Mouse (Mus musculus) cerebellum, adult 2 months (tissue): ENCODE measurements around the gene Olfr1186. TPM values are rescaled to one million over a fixed set of nuclear protein-coding genes. Genes with fewer than 3 reads are reported as not detected.
"Not testable (repeated sequence)": the region's sequence is repeated elsewhere in the genome, so short reads cannot be mapped to it uniquely, and the experiment has no call there.

ENCODE experiments used
- DNase-seq, 2 experiments: peaks; one replicate each; pipeline ENCODE4 v3.0.0; 2021
- H3K27ac ChIP-seq: fragments of 200-500 bp; 2 replicates; pipeline ENCODE4 v1.5.1; 2012; ENCODE audit warnings: low read length, control low read depth, inconsistent platforms; ENCODE audit not compliant: insufficient read depth
- H3K27me3 ChIP-seq: fragments of 200-500 bp; 2 replicates; pipeline ENCODE4 v1.6.1; 2012; ENCODE audit warnings: inconsistent platforms, mild to moderate bottlenecking, low read length, moderate library complexity; ENCODE audit not compliant: control insufficient read depth, insufficient read depth
- H3K4me1 ChIP-seq: fragments of 200-500 bp; 2 replicates; pipeline ENCODE4 v1.6.1; 2011; ENCODE audit warnings: low read length; ENCODE audit not compliant: control insufficient read depth, insufficient read depth
- H3K4me3 ChIP-seq: fragments of 200-500 bp; replicated peaks from 2 replicates; pipeline ENCODE3; 2011; ENCODE audit warnings: mild to moderate bottlenecking, low read depth, low read length, control low read depth; ENCODE audit not compliant: insufficient read depth
- CTCF ChIP-seq: fragments of 200-500 bp; IDR thresholded peaks from 2 replicates; pipeline ENCODE4 v1.5.1; 2011; ENCODE audit warnings: low read depth, mild to moderate bottlenecking, control low read depth, low read length, moderate library complexity, borderline replicate concordance; ENCODE audit not compliant: insufficient read depth
- POLR2A ChIP-seq: fragments of 200-500 bp; IDR thresholded peaks from 2 replicates; pipeline ENCODE4 v1.6.1; 2011; ENCODE audit warnings: low read length, control low read depth, borderline replicate concordance; ENCODE audit not compliant: insufficient read depth
- whole genome bisulfite sequencing: fragments of 180-500 bp; shearing (Covaris S2); methylation state at CpG from one replicate; pipeline ENCODE4 v1.1.7; 2018; 5-methylcytosine and 5-hydroxymethylcytosine counted together
- polyA plus RNA-seq: library from polyadenylated mRNA; depleted of rRNA; stranded (reverse); fragments of >200 nt; gene quantifications from 2 replicates; pipeline ENCODE4 v1.2.3, GENCODE M21; 2012; rRNA removed

Olfr1186 gene
- polyA plus RNA-seq, result not detected in 2 replicates

DNA sequence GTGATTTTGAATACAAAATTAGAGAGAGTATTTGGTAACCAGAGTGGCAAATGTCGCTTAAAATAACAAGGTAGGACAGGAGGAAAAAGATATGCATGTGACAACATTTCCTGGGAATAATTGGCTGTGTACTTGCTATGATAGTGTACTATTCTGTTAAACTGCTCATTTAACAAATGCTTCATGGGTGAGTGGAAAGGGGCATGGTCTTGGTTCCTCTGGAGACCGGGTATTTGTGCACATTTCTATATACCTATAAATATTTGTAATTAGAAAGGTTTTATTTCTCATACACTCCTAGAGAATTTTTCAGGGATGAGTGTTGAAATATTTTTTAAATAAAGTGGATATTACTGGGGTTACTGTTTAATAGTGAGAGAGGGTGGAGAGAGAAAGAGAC lies at the start of gene Olfr1186:
TSS of gene Olfr1186 (plus strand) at position 301 of the 400 bp plus-strand sequence.
- 74% methylated on average over 2 of the region's 2 CpGs for WGBS
- no peaks in the 10 kb centered on the region for H3K27me3 ChIP-seq
- no peak for TF ChIP-seq CTCF
- no peak for TF ChIP-seq POLR2A
- H3K4me1 ChIP-seq, result no peaks in the 10 kb centered on the region
- H3K4me3 ChIP-seq, result no peak within 1 kb of the TSS
- H3K27ac ChIP-seq, result no peak within 1 kb of the TSS
- DNase-seq, result no peak

- Histone ChIP-seq H3K27me3 (no peaks in the 10 kb centered on the region), H3K4me1 (no peaks in the 10 kb centered on the region), H3K27ac (no peak within 1 kb of the TSS), H3K4me3 (no peak within 1 kb of the TSS)
- WGBS, result 84% methylated on average over 2 of the region's 2 CpGs
- no peak for TF ChIP-seq POLR2A
- no peak for TF ChIP-seq CTCF
- no peak for DNase-seq
Observed at GRCm38 (mm10) chr2:88483298-88483697, 35.1 kb upstream of the Olfr1186 start, which contains the start of gene Olfr1184. Gene Olfr1184 (plus strand): TSS chr2:88483598.

DNA sequence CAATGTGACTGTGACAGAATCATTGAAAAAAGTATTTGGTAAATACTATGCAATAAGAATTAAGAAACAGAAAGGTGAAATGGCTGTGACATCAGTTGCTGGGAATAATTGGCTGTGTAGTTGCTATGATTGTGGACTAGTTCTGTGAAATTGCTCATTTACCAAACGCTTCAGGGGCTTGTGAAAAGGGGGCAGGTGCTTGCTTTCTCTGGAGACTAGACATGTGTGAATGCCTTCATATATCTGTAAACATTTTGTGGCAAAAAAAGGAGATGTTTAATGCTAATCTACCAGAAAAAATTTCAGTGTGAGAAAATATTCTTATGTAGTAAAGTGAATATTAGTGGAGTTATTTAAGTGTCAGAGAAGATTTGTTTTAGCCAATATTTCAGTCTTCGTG lies 25.3 kb upstream of the Olfr1186 start, which contains the start of gene Olfr1185-ps1:
TSS of gene Olfr1185-ps1 (plus strand) at position 301 of the 400 bp plus-strand sequence.
- H3K4me1 ChIP-seq, result no peaks in the 10 kb centered on the region
- H3K4me3 ChIP-seq, result no peak within 1 kb of the TSS
- TF ChIP-seq CTCF (no peak), POLR2A (no peak)
- no peak within 1 kb of the TSS for H3K27ac ChIP-seq
- no peaks in the 10 kb centered on the region for H3K27me3 ChIP-seq
- WGBS, result 64% methylated on average over 2 of the region's 2 CpGs
- no peak for DNase-seq

DNA sequence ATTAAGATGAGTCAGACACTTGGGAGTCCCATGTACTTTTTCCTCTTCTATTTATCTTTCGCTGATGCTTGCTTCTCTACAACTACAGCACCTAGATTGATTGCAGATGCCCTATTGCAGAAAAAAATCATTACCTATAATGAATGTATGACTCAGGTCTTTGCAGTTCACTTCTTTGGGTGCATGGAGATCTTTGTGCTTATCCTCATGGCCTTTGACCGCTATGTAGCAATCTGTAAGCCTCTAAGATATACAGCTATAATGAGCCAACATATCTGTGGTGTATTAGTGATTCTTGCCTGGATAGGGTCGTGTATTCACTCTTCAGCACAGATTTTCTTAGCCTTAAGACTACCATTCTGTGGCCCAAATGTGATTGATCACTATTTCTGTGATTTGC lies 7.4 kb downstream of the Olfr1186 start:
- TF ChIP-seq POLR2A (no peak), CTCF (no peak)
- Histone ChIP-seq H3K4me1 (no peaks in the 10 kb centered on the region), H3K27me3 (no peaks in the 10 kb centered on the region), H3K4me3 (no peak overlapping the region), H3K27ac (no peak overlapping the region)
- DNase-seq, result no peak
- WGBS, result 65% methylated on average over 3 of the region's 3 CpGs

DNA sequence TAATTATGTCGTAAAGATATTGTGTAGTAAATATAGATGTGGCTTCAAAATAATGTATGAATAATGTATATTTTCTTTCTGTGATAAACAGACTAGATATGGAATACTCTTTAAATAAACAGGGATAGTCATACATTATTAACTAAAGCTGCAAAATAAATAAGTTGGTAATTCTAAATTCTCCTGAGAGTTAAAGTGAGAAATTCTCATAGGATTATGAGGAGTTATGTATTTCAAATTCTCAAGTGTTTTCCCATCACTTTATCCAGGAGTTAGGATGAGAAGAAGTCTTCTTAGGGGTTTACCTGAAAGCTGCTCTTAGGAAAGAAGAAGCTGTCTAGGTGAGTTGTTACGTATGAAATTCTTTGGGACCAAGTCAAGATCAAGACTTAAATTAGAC lies 38.3 kb downstream of the Olfr1186 start, which contains the start of gene Olfr1188:
TSS of gene Olfr1188 (plus strand) at position 301 of the 400 bp plus-strand sequence.
- no peaks in the 10 kb centered on the region for H3K4me1 ChIP-seq
- 84% methylated on average over 2 of the region's 2 CpGs for WGBS
- DNase-seq, result no peak
- no peak within 1 kb of the TSS for H3K4me3 ChIP-seq
- TF ChIP-seq CTCF (no peak), POLR2A (no peak)
- no peaks in the 10 kb centered on the region for H3K27me3 ChIP-seq
- no peak within 1 kb of the TSS for H3K27ac ChIP-seq

GRCm38 (mm10) chr2:88572696-88573095 lies 54.3 kb downstream of the Olfr1186 start:
- H3K4me3 ChIP-seq, H3K27me3 ChIP-seq, H3K4me1 ChIP-seq, H3K27ac ChIP-seq, DNase-seq: not testable (repeated sequence)
- WGBS, result 90% methylated on average over 12 of the region's 12 CpGs

Other genes starting within 250 kb of the Olfr1186 start
- gene Olfr1173, start 238.7 kb upstream of the Olfr1186 start, polyA plus RNA-seq, result not detected in 2 replicates
- not detected in 2 replicates for gene Olfr1174-ps, start 203.4 kb upstream of the Olfr1186 start, polyA plus RNA-seq
- gene Olfr1175-ps, start 191.3 kb upstream of the Olfr1186 start, polyA plus RNA-seq, result not detected in 2 replicates
- gene Olfr1176, start 181.8 kb upstream of the Olfr1186 start, polyA plus RNA-seq, result not detected in 2 replicates
- not detected in 2 replicates for gene Olfr1177-ps, start 172.1 kb upstream of the Olfr1186 start, polyA plus RNA-seq
- not detected in 2 replicates for gene Olfr1178, start 131.5 kb upstream of the Olfr1186 start, polyA plus RNA-seq
- gene Olfr1179, start 112.1 kb upstream of the Olfr1186 start, polyA plus RNA-seq, result not detected in 2 replicates
- gene Olfr1180, start 99.4 kb upstream of the Olfr1186 start, polyA plus RNA-seq, result not detected in 2 replicates
- not detected in 2 replicates for gene Olfr1181, start 92.4 kb upstream of the Olfr1186 start, polyA plus RNA-seq
- gene Gm13757, start 69.4 kb upstream of the Olfr1186 start, polyA plus RNA-seq, result not detected in 2 replicates
- not detected in 2 replicates for gene Olfr1183, start 63.7 kb upstream of the Olfr1186 start, polyA plus RNA-seq
- not detected in 2 replicates for gene Olfr1184, start 35.0 kb upstream of the Olfr1186 start, polyA plus RNA-seq
- gene Olfr1185-ps1, start 25.2 kb upstream of the Olfr1186 start, polyA plus RNA-seq, result not detected in 2 replicates
- not detected in 2 replicates for gene Olfr1188, start 38.4 kb downstream of the Olfr1186 start, polyA plus RNA-seq
- gene Olfr1189, start 67.9 kb downstream of the Olfr1186 start, polyA plus RNA-seq, result not detected in 2 replicates
- gene Olfr1191-ps1, start 122.0 kb downstream of the Olfr1186 start, polyA plus RNA-seq, result not detected in 2 replicates
- gene Olfr1192-ps1, start 130.0 kb downstream of the Olfr1186 start, polyA plus RNA-seq, result not detected in 2 replicates
- gene Olfr1193, start 157.1 kb downstream of the Olfr1186 start, polyA plus RNA-seq, result not detected in 2 replicates
- not detected in 2 replicates for gene Olfr1195, start 170.6 kb downstream of the Olfr1186 start, polyA plus RNA-seq
- gene Olfr1196, start 186.0 kb downstream of the Olfr1186 start, polyA plus RNA-seq, result not detected in 2 replicates
- gene Olfr1197, start 213.8 kb downstream of the Olfr1186 start, polyA plus RNA-seq, result not detected in 2 replicates
- gene Olfr1198, start 232.8 kb downstream of the Olfr1186 start, polyA plus RNA-seq, result not detected in 2 replicates
- not detected in 2 replicates for gene Olfr1199, start 241.9 kb downstream of the Olfr1186 start, polyA plus RNA-seq